Mouse (Mus musculus) midbrain, postnatal 0 days (tissue): ENCODE results near the gene Ephb1. TPM values are rescaled to one million over a fixed set of nuclear protein-coding genes. Genes with fewer than 3 reads are reported as not detected.

ENCODE experiments used
- ATAC-seq: fragments of 200-750 bp; cut with Nextera tagmentation; 2 replicates; pipeline ENCODE4 v1.8.0; 2017; ENCODE audit warnings: moderate number of reproducible peaks, mild to moderate bottlenecking, moderate TSS enrichment, moderate library complexity; ENCODE audit not compliant: low FRiP score
- DNase-seq: peaks from one replicate; pipeline ENCODE4 v3.0.0-alpha.2; 2015; ENCODE audit warnings: low spot score
- H3K27ac ChIP-seq: fragments of 300-500 bp; sonication (generic); 2 replicates; pipeline ENCODE4 v1.5.1; 2014; ENCODE audit warnings: low read depth, mild to moderate bottlenecking, low read length, mixed read lengths
- H3K27me3 ChIP-seq: fragments of 300-500 bp; sonication (generic); 2 replicates; pipeline ENCODE4 v1.6.1; 2014; ENCODE audit warnings: low read length, control low read depth, mixed read lengths; ENCODE audit not compliant: insufficient read depth
- H3K36me3 ChIP-seq: fragments of 300-500 bp; sonication (generic); 2 replicates; pipeline ENCODE4 v1.6.1; 2014; ENCODE audit warnings: low read length, control low read depth, mixed read lengths; ENCODE audit not compliant: insufficient read depth
- H3K4me1 ChIP-seq: fragments of 300-500 bp; sonication (generic); 2 replicates; pipeline ENCODE4 v1.6.1; 2014; ENCODE audit warnings: mild to moderate bottlenecking, control low read depth, antibody characterized with exemption, low read length, mixed read lengths; ENCODE audit not compliant: insufficient read depth
- H3K4me2 ChIP-seq: fragments of 300-500 bp; sonication (generic); 2 replicates; pipeline ENCODE4 v1.6.1; 2014; ENCODE audit warnings: low read depth, mild to moderate bottlenecking, low read length, mixed read lengths; ENCODE audit not compliant: poor library complexity, severe bottlenecking
- H3K4me3 ChIP-seq: fragments of 300-500 bp; sonication (generic); 2 replicates; pipeline ENCODE4 v1.5.1; 2014; ENCODE audit warnings: low read depth, mild to moderate bottlenecking, low read length, moderate library complexity
- H3K9ac ChIP-seq: fragments of 300-500 bp; sonication (generic); replicated peaks from 2 replicates; pipeline ENCODE4 v1.6.1; 2014; ENCODE audit warnings: mild to moderate bottlenecking, low read length, moderate library complexity, mixed read lengths; ENCODE audit not compliant: poor library complexity, severe bottlenecking
- H3K9me3 ChIP-seq: fragments of 300-500 bp; sonication (generic); 2 replicates; pipeline ENCODE4 v1.6.1; 2016; ENCODE audit warnings: low read length, control low read depth
- CTCF ChIP-seq: IDR thresholded peaks from 2 replicates; pipeline ENCODE4 v1.5.1; 2016; ENCODE audit warnings: antibody characterized with exemption, mild to moderate bottlenecking
- WGBS: fragments of 180-500 bp; shearing (Covaris S2); extraction: QIAGEN DNeasy Blood & Tissue Kit; methylation state at CpG from one replicate; pipeline ENCODE4 v1.1.7; 2014; 5-methylcytosine and 5-hydroxymethylcytosine counted together
- microRNA-seq: library from miRNA; unstranded; fragments of <30 nt; microRNA quantifications from one replicate; pipeline ENCODE4, GENCODE M21; 2016; ENCODE audit warnings: borderline number of aligned reads
- polyA plus RNA-seq: library from polyadenylated mRNA; unstranded; fragments of >200 nt; fragmentation: Nextera tagmentation; extraction: Ambion mirVana; gene quantifications from 2 replicates; pipeline ENCODE4 v1.2.1, GENCODE M21; 2015
- total RNA-seq: library from RNA; depleted of rRNA; stranded (reverse); fragments of >200 nt; gene quantifications from 2 replicates; pipeline ENCODE4 v1.2.3, GENCODE M21; 2014; rRNA removed

Gene Ephb1
- total and polyA plus RNA-seq, 2 experiments from 2014 or later = 69.4 to 85.9 TPM

- 98% methylated on average over 1 of the region's 1 CpGs for WGBS
- DNase-seq (no peak), ATAC-seq (no peak)
- Histone ChIP-seq H3K9ac (no peak overlapping the region), H3K27ac (no peak overlapping the region), H3K27me3 (no peaks in the 10 kb centered on the region), H3K4me1 (no peaks in the 10 kb centered on the region), H3K4me3 (no peak overlapping the region), H3K9me3 (no peaks in the 10 kb centered on the region), H3K4me2 (no peak overlapping the region), H3K36me3 (no peaks in the 10 kb centered on the region)
- no peak for TF ChIP-seq CTCF
These were observed 456.6 kb downstream of the Ephb1 start for GRCm38 (mm10) chr9:101897851-101898250.

DNA sequence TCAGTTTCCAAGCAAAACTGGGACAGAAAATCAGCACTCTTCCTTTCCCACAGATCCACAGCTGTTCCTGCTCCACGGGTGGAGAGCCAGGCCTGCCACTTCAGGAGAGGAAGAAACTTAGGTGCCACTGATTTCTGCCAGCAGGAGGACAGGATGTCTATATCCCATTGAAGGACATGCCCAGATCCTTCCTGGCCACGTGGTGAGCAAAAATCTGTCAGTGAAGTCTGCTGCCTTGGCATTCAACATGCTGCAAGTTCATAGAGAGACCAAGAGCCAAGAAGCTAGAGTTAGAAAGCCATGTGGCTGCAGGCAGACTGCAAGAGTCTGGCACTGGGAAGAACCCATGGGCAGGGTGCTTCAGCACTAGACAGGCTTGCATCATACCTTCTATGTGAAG lies 471.2 kb downstream of the Ephb1 start:
- no peaks in the 10 kb centered on the region for H3K36me3 ChIP-seq
- no peaks in the 10 kb centered on the region for H3K4me1 ChIP-seq
- no peaks in the 10 kb centered on the region for H3K27me3 ChIP-seq
- ATAC-seq (no peak), DNase-seq (peak; percentile 45)
- no peak overlapping the region for H3K27ac ChIP-seq
- H3K4me2 ChIP-seq = no peak overlapping the region
- H3K9ac ChIP-seq = no peak overlapping the region
- H3K9me3 ChIP-seq = no peaks in the 10 kb centered on the region
- no peak overlapping the region for H3K4me3 ChIP-seq
- TF ChIP-seq CTCF = no peak
- WGBS = 84% methylated on average over 2 of the region's 2 CpGs

DNA sequence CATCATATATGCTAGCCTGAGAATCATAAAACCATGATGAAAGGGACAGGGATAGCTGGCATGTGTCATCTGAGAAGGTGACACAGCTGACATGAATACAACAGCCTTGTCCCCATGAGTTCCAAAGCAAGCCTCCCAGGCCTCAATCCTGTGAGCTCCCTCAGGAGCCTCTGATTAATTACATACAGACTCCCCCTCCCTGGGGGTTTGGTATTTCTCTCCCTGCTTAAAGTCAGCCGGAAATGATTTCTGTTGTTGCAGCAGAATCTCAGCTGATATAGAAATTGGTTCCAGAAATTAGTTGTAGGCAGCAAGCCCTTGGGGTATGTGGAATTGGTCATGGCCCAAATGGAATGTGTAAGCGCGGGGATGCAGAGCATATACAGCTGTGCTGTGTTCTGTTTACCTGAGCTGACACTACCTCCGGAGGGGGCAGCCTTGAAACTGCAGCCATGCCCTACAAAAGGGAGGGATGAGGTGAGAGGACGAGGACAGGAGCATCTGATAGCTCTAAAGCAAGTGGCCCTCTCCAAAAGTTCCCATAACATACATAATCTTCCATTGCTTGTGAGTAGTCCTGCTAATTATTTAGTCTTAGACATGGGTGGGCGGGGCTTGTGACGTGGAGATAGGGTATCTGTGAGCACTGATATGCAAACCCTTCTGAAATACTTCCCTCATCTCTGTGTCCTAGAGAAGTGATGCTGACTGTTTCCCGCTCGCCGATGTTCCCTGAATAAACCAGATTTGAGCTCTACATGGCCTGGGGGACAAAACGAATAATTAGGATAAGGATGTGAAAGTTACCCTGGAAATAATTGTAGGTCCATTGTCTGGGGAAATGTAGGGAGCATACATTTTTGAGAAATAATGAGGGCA lies 477.1 kb downstream of the Ephb1 start:
- peak; percentile 54; the same call in 1 of the 2 replicates for ATAC-seq
- Histone ChIP-seq H3K4me1 (no peaks in the 10 kb centered on the region), H3K9me3 (no peaks in the 10 kb centered on the region), H3K9ac (no peak overlapping the region), H3K27ac (no peak overlapping the region), H3K27me3 (no peaks in the 10 kb centered on the region), H3K4me3 (no peak overlapping the region), H3K36me3 (no peaks in the 10 kb centered on the region), H3K4me2 (no peak overlapping the region)
- 59% methylated on average over 11 of the region's 11 CpGs for WGBS
- TF ChIP-seq CTCF = no peak
- DNase-seq = peak; percentile 28

DNA sequence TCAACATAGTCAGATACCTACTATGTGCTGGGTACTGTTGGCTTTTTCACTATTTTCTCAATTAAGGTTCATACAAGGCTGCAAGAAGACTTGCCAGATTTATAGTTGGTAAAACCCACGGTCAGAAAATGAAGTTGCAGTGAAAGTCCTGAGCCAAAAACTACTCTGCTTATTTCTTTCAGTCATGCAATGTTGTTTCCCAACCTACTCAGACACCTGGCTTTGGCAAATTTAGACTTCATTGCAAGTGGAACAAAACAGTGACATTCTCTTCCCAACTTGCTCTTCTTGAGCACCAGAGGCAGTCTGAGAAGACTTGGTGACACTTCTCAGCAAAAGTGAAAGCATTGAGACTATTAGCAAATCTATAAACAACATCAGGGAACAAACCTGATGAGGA lies 479.2 kb downstream of the Ephb1 start:
- no peak overlapping the region for H3K4me3 ChIP-seq
- no peak for ATAC-seq
- no peak for DNase-seq
- TF ChIP-seq CTCF = no peak
- no peak overlapping the region for H3K4me2 ChIP-seq
- no peaks in the 10 kb centered on the region for H3K4me1 ChIP-seq
- no peak overlapping the region for H3K9ac ChIP-seq
- WGBS = 86% methylated on average over 1 of the region's 1 CpGs
- no peaks in the 10 kb centered on the region for H3K36me3 ChIP-seq
- H3K27me3 ChIP-seq = no peaks in the 10 kb centered on the region
- no peak overlapping the region for H3K27ac ChIP-seq
- no peaks in the 10 kb centered on the region for H3K9me3 ChIP-seq

Small RNA genes within 50 kb of the gene (microRNA-seq; reads per million reads assigned to microRNA genes)
- not detected for gene Mir7243

Other genes starting within 250 kb of the Ephb1 start
- gene Ky, start 151.1 kb upstream of the Ephb1 start, total RNA-seq = 3.7 and 6.5 TPM in 2 replicates
- 0.99 and 1.7 TPM in 2 replicates for gene Ky, start 151.1 kb upstream of the Ephb1 start, polyA plus RNA-seq